Mouse (Mus musculus): ENCODE measurements around the gene Rhou. TPM values are rescaled to one million over a fixed set of nuclear protein-coding genes. Genes with fewer than 3 reads are reported as not detected.

Rhou gene
- polyA plus RNA-seq, 1 experiment from 2014 or later = 4.3 TPM

DNA sequence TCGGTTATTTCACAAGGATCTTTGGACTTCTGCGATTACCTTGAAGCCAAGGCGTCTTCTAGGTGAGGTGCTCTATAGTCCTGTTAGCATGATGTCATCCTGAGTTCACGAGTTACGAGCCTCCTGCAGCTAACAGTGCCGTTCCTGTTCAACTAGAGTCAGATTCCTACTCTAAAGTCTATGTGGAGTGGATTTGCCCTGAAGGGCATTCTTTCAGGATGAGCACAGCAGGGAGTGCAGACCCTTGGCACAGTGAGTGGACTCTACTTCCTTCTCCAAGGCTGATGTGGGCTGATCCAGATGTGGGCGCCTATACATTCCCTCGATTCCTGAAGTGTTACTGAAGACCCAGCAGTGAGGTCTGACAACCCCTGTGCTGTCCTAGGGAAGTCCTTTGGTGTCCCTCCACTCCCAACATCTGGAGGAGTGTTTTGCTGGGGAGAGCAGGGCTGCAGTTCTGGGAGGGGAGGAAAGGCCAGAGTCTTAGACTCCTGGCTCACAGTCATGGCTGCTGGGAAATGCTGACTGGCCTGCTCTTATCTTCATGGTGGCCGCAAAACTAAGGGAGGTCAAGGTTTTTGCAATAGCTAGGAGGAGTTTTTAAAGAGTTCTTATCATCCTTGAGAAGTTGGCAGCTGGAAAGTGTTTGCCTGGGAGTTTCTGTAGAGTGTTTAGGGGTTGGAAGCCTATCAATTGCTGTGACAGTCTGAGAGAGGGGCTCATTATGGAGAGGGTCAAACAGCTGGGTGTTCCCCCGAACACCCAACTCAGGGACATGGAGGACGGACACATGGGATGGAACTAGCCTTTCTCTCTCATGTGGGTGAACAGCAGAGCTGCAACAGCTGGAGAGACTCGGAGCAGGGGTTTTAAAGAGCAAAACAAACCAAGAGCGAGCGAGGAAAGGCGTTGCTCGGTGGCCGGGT is 5.2 kb upstream of the Rhou start:
- DNase-seq (ENCODE audit: low spot score) = peak; percentile 51
- Histone ChIP-seq H3K9me3 (replicated peaks; ENCODE audit: low read length) (no peaks in the 10 kb centered on the region), H3K9ac (ENCODE audit: low read depth, low read length) (no peak overlapping the region), H3K4me3 (replicated peaks; ENCODE audit: low read depth, low read length) (no peak overlapping the region), H3K4me2 (ENCODE audit: low read length) (no peak overlapping the region), H3K4me1 (replicated peaks; ENCODE audit: insufficient read depth, low read length) (no peaks in the 10 kb centered on the region), H3K27ac (no peak overlapping the region), H3K27me3 (ENCODE audit: insufficient read depth, low read length) (no peaks in the 10 kb centered on the region), H3K36me3 (ENCODE audit: insufficient read depth, low read length) (no peaks in the 10 kb centered on the region)
- WGBS = 50% methylated on average over 17 of the region's 17 CpGs
- no peak for ATAC-seq (replicated peaks; ENCODE audit: low FRiP score, low read depth)
- no peak for TF ChIP-seq CTCF (IDR thresholded peaks at IDR 0.05; ENCODE audit: low read depth)

- ATAC-seq (replicated peaks; ENCODE audit: low FRiP score, low read depth) = no peak
- H3K4me2 ChIP-seq (ENCODE audit: low read length) = no peak overlapping the region
- H3K4me1 ChIP-seq (replicated peaks; ENCODE audit: insufficient read depth, low read length) = no peaks in the 10 kb centered on the region
- H3K36me3 ChIP-seq (ENCODE audit: insufficient read depth, low read length) = no peaks in the 10 kb centered on the region
- no peak for DNase-seq (ENCODE audit: low spot score)
- no peak for TF ChIP-seq CTCF (IDR thresholded peaks at IDR 0.05; ENCODE audit: low read depth)
- H3K27ac ChIP-seq = no peak overlapping the region
- H3K27me3 ChIP-seq (ENCODE audit: insufficient read depth, low read length) = no peaks in the 10 kb centered on the region
- 86% methylated on average over 12 of the region's 12 CpGs for WGBS
- H3K4me3 ChIP-seq (replicated peaks; ENCODE audit: low read depth, low read length) = no peak overlapping the region
- no peaks in the 10 kb centered on the region for H3K9me3 ChIP-seq (replicated peaks; ENCODE audit: low read length)
- H3K9ac ChIP-seq (ENCODE audit: low read depth, low read length) = no peak overlapping the region
These were observed 4.2 kb upstream of the Rhou start for GRCm38 (mm10) chr8:123649483-123649882.

DNA sequence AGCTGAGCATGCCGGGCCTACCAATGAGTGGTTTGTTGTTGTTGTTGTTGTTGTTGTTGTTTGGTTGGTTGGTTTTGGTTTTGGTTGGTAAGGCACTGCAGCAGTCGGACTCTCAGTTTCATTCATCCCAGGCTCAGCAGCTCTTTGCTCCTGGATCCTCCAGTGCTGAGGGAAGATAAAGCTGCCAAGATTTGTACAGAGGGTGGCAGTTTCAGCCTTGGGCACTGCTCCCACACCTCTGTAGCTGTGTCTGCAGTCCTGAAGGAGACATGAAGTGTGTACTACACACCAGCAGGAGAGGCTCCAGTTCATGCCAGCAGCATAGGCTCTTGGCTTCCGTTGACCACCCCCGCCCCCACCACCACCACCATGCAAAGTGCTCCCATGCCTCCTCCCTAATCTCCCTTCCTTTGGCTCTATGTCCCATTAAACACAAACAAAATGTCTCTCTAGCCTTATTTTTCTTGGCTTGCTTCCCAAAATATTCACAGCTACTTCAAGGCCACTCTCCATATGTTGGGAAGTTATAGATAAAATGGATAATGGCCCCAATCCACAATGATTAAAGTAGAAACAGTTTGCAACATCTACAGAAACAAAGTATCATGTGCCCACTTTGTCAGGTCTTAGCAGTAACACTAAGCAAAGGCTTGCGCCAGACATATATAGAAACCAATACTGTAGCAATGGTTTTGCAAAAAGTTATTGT is 2.2 kb upstream of the Rhou start:
- TF ChIP-seq CTCF (IDR thresholded peaks at IDR 0.05; ENCODE audit: low read depth) = no peak
- peaks cover 13% of the 10 kb centered on the region for H3K4me1 ChIP-seq (replicated peaks; ENCODE audit: insufficient read depth, low read length)
- peaks cover 4% of the 10 kb centered on the region; the same call in 1 of the 2 replicates for H3K36me3 ChIP-seq (ENCODE audit: insufficient read depth, low read length)
- no peak overlapping the region for H3K4me3 ChIP-seq (replicated peaks; ENCODE audit: low read depth, low read length)
- H3K27ac ChIP-seq = no peak overlapping the region
- 69% methylated on average over 5 of the region's 5 CpGs for WGBS
- H3K4me2 ChIP-seq (ENCODE audit: low read length) = no peak overlapping the region
- no peak for ATAC-seq (replicated peaks; ENCODE audit: low FRiP score, low read depth)
- no peaks in the 10 kb centered on the region for H3K27me3 ChIP-seq (ENCODE audit: insufficient read depth, low read length)
- no peak overlapping the region for H3K9ac ChIP-seq (ENCODE audit: low read depth, low read length)
- DNase-seq (ENCODE audit: low spot score) = peak; percentile 14
- H3K9me3 ChIP-seq (replicated peaks; ENCODE audit: low read length) = no peaks in the 10 kb centered on the region

- no peak overlapping the region for H3K9ac ChIP-seq (ENCODE audit: low read depth, low read length)
- H3K4me2 ChIP-seq (ENCODE audit: low read length) = no peak overlapping the region
- H3K27me3 ChIP-seq (ENCODE audit: insufficient read depth, low read length) = no peaks in the 10 kb centered on the region
- peaks cover 13% of the 10 kb centered on the region for H3K4me1 ChIP-seq (replicated peaks; ENCODE audit: insufficient read depth, low read length)
- no peak overlapping the region for H3K27ac ChIP-seq
- 70% methylated on average over 4 of the region's 4 CpGs for WGBS
- no peak overlapping the region for H3K4me3 ChIP-seq (replicated peaks; ENCODE audit: low read depth, low read length)
- H3K36me3 ChIP-seq (ENCODE audit: insufficient read depth, low read length) = peaks cover 4% of the 10 kb centered on the region; the same call in 1 of the 2 replicates
- no peaks in the 10 kb centered on the region for H3K9me3 ChIP-seq (replicated peaks; ENCODE audit: low read length)
- peak; percentile 54 for TF ChIP-seq CTCF (IDR thresholded peaks at IDR 0.05; ENCODE audit: low read depth)
- DNase-seq (ENCODE audit: low spot score) (peak; percentile 19), ATAC-seq (replicated peaks; ENCODE audit: low FRiP score, low read depth) (no peak)
These were observed 1.1 kb upstream of the Rhou start for GRCm38 (mm10) chr8:123652641-123653040.

DNA sequence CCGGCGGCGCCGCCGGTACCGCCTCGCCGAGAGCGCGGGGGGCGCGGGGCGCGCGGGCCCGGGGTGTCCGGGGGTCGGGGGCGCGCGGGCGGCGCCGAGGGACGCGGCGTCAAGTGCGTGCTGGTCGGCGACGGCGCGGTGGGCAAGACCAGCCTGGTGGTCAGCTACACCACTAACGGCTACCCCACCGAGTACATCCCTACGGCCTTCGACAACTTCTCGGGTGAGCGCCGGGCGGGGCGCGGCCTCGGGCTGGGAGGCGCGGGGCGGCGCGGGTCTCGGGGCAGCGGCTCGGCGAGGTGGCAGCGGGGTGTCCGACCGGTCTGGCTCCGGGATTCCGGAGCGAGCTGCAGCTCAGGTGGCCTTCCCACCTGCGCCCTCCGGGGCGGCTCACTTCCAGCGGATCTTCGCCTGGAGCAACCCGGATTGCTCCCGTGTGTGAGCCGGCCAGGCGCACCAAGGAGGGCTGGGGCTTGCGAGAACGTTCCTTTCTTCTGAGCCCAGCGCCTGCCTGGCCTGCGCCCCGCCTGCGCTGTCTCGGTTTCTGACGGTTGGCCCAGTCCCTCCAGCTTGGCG is 353 bp downstream of the Rhou start:
- Histone ChIP-seq H3K9ac (ENCODE audit: low read depth, low read length) (peak overlapping the region; percentile 91), H3K36me3 (ENCODE audit: insufficient read depth, low read length) (peaks cover 4% of the 10 kb centered on the region; the same call in 1 of the 2 replicates), H3K4me1 (replicated peaks; ENCODE audit: insufficient read depth, low read length) (peaks cover 13% of the 10 kb centered on the region), H3K4me3 (replicated peaks; ENCODE audit: low read depth, low read length) (peak overlapping the region; percentile 59), H3K27ac (peak overlapping the region; percentile 85), H3K4me2 (ENCODE audit: low read length) (peak overlapping the region; percentile 73), H3K27me3 (ENCODE audit: insufficient read depth, low read length) (no peaks in the 10 kb centered on the region), H3K9me3 (replicated peaks; ENCODE audit: low read length) (no peaks in the 10 kb centered on the region)
- TF ChIP-seq CTCF (IDR thresholded peaks at IDR 0.05; ENCODE audit: low read depth) = no peak
- DNase-seq (ENCODE audit: low spot score) (peak; percentile 81), ATAC-seq (replicated peaks; ENCODE audit: low FRiP score, low read depth) (peak; percentile 70)
- under 1% methylated on average over 71 of the region's 77 CpGs for WGBS

DNA sequence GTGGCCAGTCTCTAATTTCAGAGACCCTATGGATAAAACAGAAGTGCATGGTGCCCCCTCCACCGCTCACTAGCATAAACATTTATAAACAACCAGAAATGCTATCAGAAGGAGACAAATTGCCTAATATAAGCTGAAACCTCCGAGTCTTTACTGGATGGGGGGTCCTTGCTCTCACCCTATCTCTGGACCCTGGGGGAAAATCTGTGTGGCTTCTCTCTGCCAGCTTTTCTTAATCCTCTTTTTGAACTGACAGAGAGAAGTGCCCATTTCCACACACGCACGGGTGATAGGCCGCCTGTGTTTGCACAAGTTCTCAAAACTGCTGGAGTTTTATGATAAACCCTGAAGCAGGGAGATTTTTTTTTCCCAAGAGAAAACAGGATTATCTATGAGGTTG is 1.0 kb downstream of the Rhou start:
- Histone ChIP-seq H3K9me3 (replicated peaks; ENCODE audit: low read length) (no peaks in the 10 kb centered on the region), H3K4me1 (replicated peaks; ENCODE audit: insufficient read depth, low read length) (peaks cover 13% of the 10 kb centered on the region), H3K4me3 (replicated peaks; ENCODE audit: low read depth, low read length) (peak overlapping the region; percentile 59), H3K36me3 (ENCODE audit: insufficient read depth, low read length) (peaks cover 4% of the 10 kb centered on the region; the same call in 1 of the 2 replicates), H3K27ac (peak overlapping the region; percentile 85; the same call in 1 of the 2 replicates), H3K27me3 (ENCODE audit: insufficient read depth, low read length) (no peaks in the 10 kb centered on the region), H3K4me2 (ENCODE audit: low read length) (peak overlapping the region; percentile 73), H3K9ac (ENCODE audit: low read depth, low read length) (peak overlapping the region; percentile 35)
- DNase-seq (ENCODE audit: low spot score) (no peak), ATAC-seq (replicated peaks; ENCODE audit: low FRiP score, low read depth) (no peak)
- WGBS = 18% methylated on average over 5 of the region's 5 CpGs
- TF ChIP-seq CTCF (IDR thresholded peaks at IDR 0.05; ENCODE audit: low read depth) = no peak

Data from kidney, postnatal 0 days (tissue).